Mouse (Mus musculus) thymus, adult 2 months (tissue): ENCODE data around the gene Gemin2. TPM values are rescaled to one million over a fixed set of nuclear protein-coding genes. Genes with fewer than 3 reads are reported as not detected.

ENCODE experiments used
- DNase-seq: peaks from one replicate; pipeline ENCODE4 v3.0.0; 2021
- H3K27ac ChIP-seq: fragments of 200-500 bp; 2 replicates; pipeline ENCODE4 v1.5.1; 2012; ENCODE audit warnings: low read length, control low read depth; ENCODE audit not compliant: control insufficient read depth, insufficient read depth
- H3K27me3 ChIP-seq: fragments of 200-500 bp; 2 replicates; pipeline ENCODE4 v1.6.1; 2012; ENCODE audit warnings: mild to moderate bottlenecking, low read length, moderate library complexity, mixed read lengths; ENCODE audit not compliant: control insufficient read depth, insufficient read depth
- H3K36me3 ChIP-seq: fragments of 200-500 bp; 2 replicates; pipeline ENCODE4 v1.6.1; 2012; ENCODE audit warnings: mild to moderate bottlenecking, low read length, moderate library complexity; ENCODE audit not compliant: control insufficient read depth, insufficient read depth
- H3K4me1 ChIP-seq: fragments of 200-500 bp; replicated peaks from 2 replicates; pipeline ENCODE4 v1.6.1; 2012; ENCODE audit warnings: low read length; ENCODE audit not compliant: control insufficient read depth, insufficient read depth
- H3K4me3 ChIP-seq: fragments of 200-500 bp; 2 replicates; pipeline ENCODE4 v1.5.1; 2012; ENCODE audit warnings: mild to moderate bottlenecking, low read length, control low read depth, moderate library complexity; ENCODE audit not compliant: control insufficient read depth, insufficient read depth
- CTCF ChIP-seq: fragments of 200-500 bp; IDR thresholded peaks from 2 replicates; pipeline ENCODE4 v1.5.1; 2012; ENCODE audit warnings: mild to moderate bottlenecking, control low read depth, low read length, moderate library complexity, borderline replicate concordance; ENCODE audit not compliant: control insufficient read depth, poor library complexity, insufficient read depth; ENCODE audit errors: extremely low read depth
- POLR2A ChIP-seq: fragments of 200-500 bp; IDR thresholded peaks from 2 replicates; pipeline ENCODE4 v1.6.1; 2012; ENCODE audit warnings: mild to moderate bottlenecking, low read length, control low read depth, moderate library complexity; ENCODE audit not compliant: control insufficient read depth, poor library complexity, insufficient read depth; ENCODE audit errors: extremely low read depth
- WGBS: fragments of 180-500 bp; shearing (Covaris S2); methylation state at CpG from one replicate; pipeline ENCODE4 v1.1.7; 2018; 5-methylcytosine and 5-hydroxymethylcytosine counted together
- polyA plus RNA-seq: library from polyadenylated mRNA; depleted of rRNA; stranded (reverse); fragments of >200 nt; gene quantifications from 2 replicates; pipeline ENCODE4 v1.2.3, GENCODE M21; 2012

The Gemin2 gene
- polyA plus RNA-seq, 1 experiment, result 5.2 TPM

DNA sequence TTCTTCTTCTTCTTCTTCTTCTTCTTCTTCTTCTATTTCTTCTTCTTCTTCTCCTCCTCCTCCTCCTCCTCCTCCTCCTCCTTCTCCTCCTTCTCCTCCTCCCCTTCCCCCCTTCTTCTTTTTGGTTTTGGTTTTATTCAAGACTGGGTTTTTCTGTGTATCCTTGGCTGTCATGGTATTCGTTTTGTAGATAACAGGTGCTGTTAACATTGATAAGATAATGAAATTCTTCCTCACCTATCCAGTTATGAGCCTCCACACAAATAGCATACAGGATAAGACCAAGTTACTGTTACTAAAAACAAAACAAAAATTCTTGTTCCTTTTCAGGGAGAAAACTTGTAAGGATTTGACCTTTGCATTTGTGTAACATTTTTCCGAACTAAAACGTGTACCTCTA, 52.6 kb downstream of the Gemin2 start:
- H3K27ac ChIP-seq, result no peak overlapping the region
- H3K27me3 ChIP-seq, result no peaks in the 10 kb centered on the region
- H3K36me3 ChIP-seq, result peaks cover 27% of the 10 kb centered on the region
- no peak for TF ChIP-seq CTCF
- no peak for TF ChIP-seq POLR2A
- 86% methylated on average over 3 of the region's 3 CpGs for WGBS
- H3K4me1 ChIP-seq, result no peaks in the 10 kb centered on the region
- no peak for DNase-seq
- H3K4me3 ChIP-seq, result no peak overlapping the region

DNA sequence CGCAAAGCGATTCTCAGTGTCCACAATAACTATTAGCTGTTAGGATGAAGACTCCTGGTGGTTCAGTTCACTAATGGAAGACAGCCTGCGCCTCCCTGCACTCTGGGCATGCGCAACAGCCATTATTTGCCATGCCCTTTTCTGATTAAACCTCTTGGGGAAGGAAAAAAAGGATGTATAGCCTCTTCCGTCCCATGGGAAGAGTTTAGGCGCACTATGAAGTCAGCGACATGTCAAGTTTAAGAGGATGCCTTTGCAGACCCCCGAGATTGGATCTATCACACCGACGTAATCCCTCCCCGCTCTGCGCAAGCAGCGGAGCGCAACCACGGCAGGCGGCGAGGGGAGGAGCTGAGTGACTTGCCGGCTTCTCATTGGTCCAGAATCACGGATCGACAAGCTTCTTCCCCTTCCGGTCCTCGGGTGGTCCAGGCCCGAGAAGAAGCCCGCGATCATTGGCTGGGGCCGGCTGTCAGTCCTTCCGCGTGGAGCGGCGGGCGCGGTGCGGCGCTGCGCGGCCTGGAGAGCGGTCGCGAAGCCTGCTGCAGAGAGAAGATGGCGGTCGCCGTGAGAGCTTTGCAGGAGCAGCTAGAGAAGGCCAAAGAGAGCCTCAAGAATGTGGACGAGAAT, 53.4 kb downstream of the Gemin2 start, which contains the start of gene Pnn:
Gene Pnn, plus strand, starts transcription at position 437 of the 630 bp plus-strand sequence.
- Histone ChIP-seq H3K27me3 (no peaks in the 10 kb centered on the region), H3K27ac (peak within 1 kb of the TSS; percentile 66), H3K36me3 (peaks cover 35% of the 10 kb centered on the region), H3K4me1 (no peaks in the 10 kb centered on the region), H3K4me3 (peak within 1 kb of the TSS; percentile 79)
- WGBS, result under 1% methylated on average over 43 of the region's 43 CpGs
- peak; percentile 96 for DNase-seq
- TF ChIP-seq POLR2A (peak; percentile 94), CTCF (peak; percentile 64; the same call in 1 of the 2 replicates)

DNA sequence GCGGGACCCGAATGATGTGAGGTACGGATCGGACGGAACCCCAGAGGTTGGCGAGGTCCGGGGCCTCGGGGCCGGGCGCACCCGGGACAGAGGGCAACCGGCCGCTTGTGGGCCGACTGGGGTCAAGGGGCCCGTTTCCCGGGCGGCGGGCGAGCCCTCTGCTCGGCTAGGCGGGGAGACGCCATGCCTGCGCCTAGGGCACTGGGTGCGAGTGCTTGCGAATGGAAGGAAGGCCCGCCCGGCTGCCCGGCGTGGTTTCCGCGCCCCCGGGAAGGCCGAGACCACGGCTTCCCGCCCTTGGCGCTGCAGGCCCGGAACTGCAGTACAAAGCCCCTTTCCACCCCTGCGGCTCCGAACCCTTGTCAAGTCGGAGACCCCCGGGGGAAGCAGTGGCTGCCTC, 53.9 kb downstream of the Gemin2 start:
- H3K4me1 ChIP-seq, result no peaks in the 10 kb centered on the region
- H3K4me3 ChIP-seq, result peak overlapping the region; percentile 79
- peak overlapping the region; percentile 33; the same call in 1 of the 2 replicates for H3K27ac ChIP-seq
- WGBS, result under 1% methylated on average over 41 of the region's 41 CpGs
- no peak for TF ChIP-seq POLR2A
- no peak for TF ChIP-seq CTCF
- H3K27me3 ChIP-seq, result no peaks in the 10 kb centered on the region
- peak; percentile 58 for DNase-seq
- H3K36me3 ChIP-seq, result peaks cover 41% of the 10 kb centered on the region

DNA sequence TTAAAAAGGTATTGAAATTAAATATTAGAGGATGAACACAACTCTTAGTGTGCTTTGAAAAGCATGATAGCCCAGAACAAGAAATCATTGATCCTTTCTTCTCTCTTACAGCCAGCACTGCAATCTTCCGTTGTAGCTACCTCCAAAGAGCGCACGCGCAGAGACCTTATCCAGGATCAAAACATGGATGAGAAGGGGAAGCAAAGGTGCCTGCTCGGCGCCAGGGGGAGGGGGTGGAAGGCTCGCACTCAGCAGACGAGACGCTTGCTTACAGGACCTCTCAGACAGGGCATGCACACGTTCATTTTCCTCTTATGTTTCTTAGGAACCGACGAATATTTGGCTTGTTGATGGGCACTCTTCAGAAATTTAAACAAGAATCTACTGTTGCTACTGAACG, 55.6 kb downstream of the Gemin2 start:
- 94% methylated on average over 13 of the region's 13 CpGs for WGBS
- H3K27me3 ChIP-seq, result no peaks in the 10 kb centered on the region
- H3K4me3 ChIP-seq, result no peak overlapping the region
- H3K27ac ChIP-seq, result no peak overlapping the region
- peaks cover 52% of the 10 kb centered on the region for H3K36me3 ChIP-seq
- DNase-seq, result no peak
- no peak for TF ChIP-seq CTCF
- H3K4me1 ChIP-seq, result no peaks in the 10 kb centered on the region

DNA sequence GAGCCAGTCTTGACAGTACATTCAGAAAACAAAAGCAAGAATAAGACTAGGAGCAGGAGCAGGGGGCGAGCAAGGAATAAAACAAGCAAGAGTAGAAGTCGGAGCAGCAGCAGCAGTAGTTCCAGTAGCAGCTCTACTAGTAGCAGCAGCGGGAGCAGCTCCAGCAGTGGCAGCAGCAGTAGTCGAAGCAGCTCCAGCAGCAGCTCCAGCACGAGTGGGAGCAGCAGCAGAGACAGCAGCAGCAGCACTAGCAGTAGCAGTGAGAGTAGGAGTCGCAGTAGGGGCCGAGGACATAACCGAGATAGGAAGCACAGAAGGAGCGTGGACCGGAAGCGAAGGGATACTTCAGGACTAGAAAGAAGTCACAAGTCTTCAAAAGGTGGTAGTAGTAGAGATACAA, 59.1 kb downstream of the Gemin2 start:
- no peaks in the 10 kb centered on the region for H3K4me1 ChIP-seq
- 97% methylated on average over 11 of the region's 11 CpGs for WGBS
- H3K27ac ChIP-seq, result no peak overlapping the region
- no peak for DNase-seq
- no peak overlapping the region for H3K4me3 ChIP-seq
- TF ChIP-seq CTCF (no peak), POLR2A (no peak)
- no peaks in the 10 kb centered on the region for H3K27me3 ChIP-seq
- H3K36me3 ChIP-seq, result peaks cover 62% of the 10 kb centered on the region

DNA sequence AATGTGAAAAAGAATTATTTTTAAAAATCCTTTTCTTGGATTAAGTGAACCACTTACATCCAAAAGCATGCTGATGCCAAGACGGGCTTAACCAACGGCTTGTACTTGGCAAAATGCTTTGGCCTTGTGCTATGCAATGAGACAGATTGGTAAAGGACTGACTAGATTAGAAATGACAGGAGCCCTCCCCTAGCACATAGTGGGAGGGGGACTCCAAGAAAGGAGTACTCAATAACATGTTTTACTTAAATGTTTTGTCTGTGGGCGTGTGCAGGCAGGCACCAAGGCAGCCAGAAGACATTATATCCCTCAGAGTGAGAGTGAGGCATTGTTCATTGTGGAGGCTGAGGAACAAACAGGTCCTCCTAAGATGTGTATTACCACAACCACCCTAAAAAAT, 60.9 kb downstream of the Gemin2 start:
- H3K36me3 ChIP-seq, result peaks cover 51% of the 10 kb centered on the region
- no peak for DNase-seq
- H3K27me3 ChIP-seq, result no peaks in the 10 kb centered on the region
- 94% methylated on average over 3 of the region's 3 CpGs for WGBS
- H3K4me3 ChIP-seq, result no peak overlapping the region
- no peaks in the 10 kb centered on the region for H3K4me1 ChIP-seq
- no peak for TF ChIP-seq POLR2A
- TF ChIP-seq CTCF, result no peak
- H3K27ac ChIP-seq, result no peak overlapping the region

DNA sequence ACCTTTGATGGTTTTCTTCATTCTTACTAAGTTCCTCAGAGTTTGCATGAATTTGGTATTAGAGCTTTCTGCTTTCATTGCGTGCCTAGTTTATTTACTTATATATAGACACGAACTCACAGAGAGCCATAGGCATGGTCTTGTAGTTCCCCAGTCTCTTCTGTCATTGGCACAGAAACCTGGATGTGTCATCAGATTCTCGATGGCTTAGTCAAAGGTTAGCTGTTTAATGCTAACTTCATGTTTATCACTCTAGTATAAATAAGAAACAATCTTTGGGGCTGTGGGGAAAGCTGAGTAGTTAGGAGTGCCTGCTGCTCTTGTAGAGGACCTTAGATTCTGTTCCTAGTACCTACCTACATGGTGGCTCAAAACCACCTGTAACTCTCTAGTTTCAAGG, 63.8 kb downstream of the Gemin2 start:
- Histone ChIP-seq H3K36me3 (peaks cover 22% of the 10 kb centered on the region), H3K27me3 (no peaks in the 10 kb centered on the region), H3K27ac (no peak overlapping the region), H3K4me1 (no peaks in the 10 kb centered on the region), H3K4me3 (no peak overlapping the region)
- WGBS, result 93% methylated on average over 3 of the region's 3 CpGs
- TF ChIP-seq CTCF (no peak), POLR2A (no peak)
- DNase-seq, result no peak
